Mouse (Mus musculus) hindbrain, embryonic 15.5 days (tissue): ENCODE data around the gene Stn1. TPM values are rescaled to one million over a fixed set of nuclear protein-coding genes. Genes with fewer than 3 reads are reported as not detected.

Experiments
- ATAC-seq: fragments of 200-750 bp; cut with Nextera tagmentation; 2 replicates; pipeline ENCODE4 v1.8.0; 2017; ENCODE audit warnings: low read depth, moderate number of reproducible peaks, moderate TSS enrichment; ENCODE audit not compliant: low FRiP score
- H3K27ac ChIP-seq: fragments of 300-500 bp; sonication (generic); replicated peaks from 2 replicates; pipeline ENCODE4 v1.5.1; 2015; ENCODE audit warnings: mild to moderate bottlenecking, inconsistent platforms
- H3K27me3 ChIP-seq: fragments of 300-500 bp; sonication (generic); 2 replicates; pipeline ENCODE4 v1.6.1; 2015; ENCODE audit warnings: control low read depth, inconsistent platforms
- H3K36me3 ChIP-seq: fragments of 300-500 bp; sonication (generic); 2 replicates; pipeline ENCODE4 v1.6.1; 2015; ENCODE audit warnings: control low read depth, inconsistent platforms
- H3K4me1 ChIP-seq: fragments of 300-500 bp; sonication (generic); replicated peaks from 2 replicates; pipeline ENCODE4 v1.6.1; 2015; ENCODE audit warnings: control low read depth, inconsistent platforms
- H3K4me2 ChIP-seq: fragments of 300-500 bp; sonication (generic); 2 replicates; pipeline ENCODE4 v1.6.1; 2015; ENCODE audit warnings: moderate library complexity, mild to moderate bottlenecking, inconsistent platforms
- H3K4me3 ChIP-seq: fragments of 300-500 bp; sonication (generic); 2 replicates; pipeline ENCODE4 v1.5.1; 2015; ENCODE audit warnings: mild to moderate bottlenecking, inconsistent platforms
- H3K9ac ChIP-seq: fragments of 300-500 bp; sonication (generic); 2 replicates; pipeline ENCODE4 v1.6.1; 2015; ENCODE audit warnings: inconsistent platforms
- H3K9me3 ChIP-seq: fragments of 300-500 bp; sonication (generic); 2 replicates; pipeline ENCODE4 v1.6.1; 2016; ENCODE audit warnings: control low read depth, inconsistent platforms
- WGBS: fragments of 180-500 bp; shearing (Covaris S2); methylation state at CpG from one replicate; pipeline ENCODE4 v1.1.7; 2015; 5-methylcytosine and 5-hydroxymethylcytosine counted together
- polyA plus RNA-seq: library from polyadenylated mRNA; unstranded; fragments of >200 nt; fragmentation: Nextera tagmentation; extraction: Ambion mirVana; gene quantifications from 2 replicates; pipeline ENCODE4 v1.2.1, GENCODE M21; 2015

Stn1 gene
- polyA plus RNA-seq, 1 experiment from 2014 or later, result 29.5 TPM

DNA sequence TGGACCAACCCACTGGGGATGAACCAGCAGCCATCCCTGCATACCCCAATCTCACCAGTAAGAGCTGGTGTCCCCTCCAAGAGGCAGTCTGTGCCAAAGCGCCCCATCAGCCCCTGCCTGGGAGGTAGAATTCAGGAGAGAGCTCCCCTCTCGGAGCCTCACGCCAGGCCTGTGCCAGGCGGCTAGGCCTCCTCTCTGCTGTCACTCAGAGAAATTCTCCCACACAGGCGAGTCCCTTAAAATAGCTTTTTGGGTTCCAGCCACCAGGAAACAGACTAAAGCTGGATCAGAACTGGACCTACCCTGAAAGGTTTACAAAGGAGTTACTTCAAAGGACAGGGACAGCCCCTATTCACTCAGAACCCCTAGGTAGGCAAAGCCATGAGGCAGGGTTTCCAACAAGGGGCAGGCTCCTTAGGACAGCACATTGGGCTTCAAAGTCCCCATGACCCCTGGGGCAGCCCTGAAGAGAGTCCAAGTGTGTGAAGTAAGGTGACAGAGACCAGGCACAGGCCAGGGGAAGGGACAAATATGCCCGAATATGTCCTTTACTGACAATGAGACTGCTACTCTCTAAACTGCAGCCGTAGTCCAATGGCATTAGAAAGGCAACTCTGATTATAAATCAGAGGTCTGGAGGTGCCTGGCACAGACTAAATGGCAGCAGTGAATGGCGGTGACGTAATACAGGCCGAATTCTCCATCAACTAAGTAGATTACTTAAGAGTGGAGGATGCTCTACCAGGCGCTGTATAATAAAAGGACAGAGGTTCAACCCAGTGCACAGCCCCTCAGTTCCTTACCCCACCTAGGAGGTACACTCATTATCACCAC lies 82.9 kb downstream of the Stn1 start:
- H3K9ac ChIP-seq, result no peak overlapping the region

DNA sequence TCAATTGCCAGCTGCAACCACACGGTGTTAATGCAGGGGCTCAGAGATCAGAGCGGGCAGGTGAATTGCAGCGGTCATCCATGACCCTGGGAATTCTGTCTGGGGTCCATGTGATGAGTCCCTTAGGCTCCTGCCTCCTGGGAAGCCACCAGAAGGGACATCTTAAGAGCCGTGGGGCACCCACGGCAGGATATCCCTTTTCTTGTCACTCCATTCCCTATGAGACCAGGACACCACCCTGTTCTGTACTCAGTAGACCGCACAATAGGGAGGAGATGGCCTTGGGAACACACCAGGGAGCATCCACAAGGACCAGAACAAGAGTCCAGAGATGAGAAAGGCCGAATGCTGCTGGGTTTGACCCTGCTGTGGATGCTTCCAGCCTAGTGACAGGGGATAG lies 84.0 kb downstream of the Stn1 start:
- Histone ChIP-seq H3K4me2 (no peak overlapping the region), H3K4me3 (no peak overlapping the region), H3K9ac (no peak overlapping the region), H3K27me3 (no peaks in the 10 kb centered on the region), H3K27ac (no peak overlapping the region), H3K9me3 (no peaks in the 10 kb centered on the region), H3K36me3 (no peaks in the 10 kb centered on the region), H3K4me1 (peaks cover 33% of the 10 kb centered on the region)
- 83% methylated on average over 7 of the region's 7 CpGs for WGBS
- no peak for ATAC-seq

More for the DNA sequence above, 82.9 kb downstream of the Stn1 start:
- Histone ChIP-seq H3K9me3 (no peaks in the 10 kb centered on the region), H3K27ac (no peak overlapping the region), H3K4me1 (peaks cover 33% of the 10 kb centered on the region), H3K4me2 (no peak overlapping the region), H3K4me3 (no peak overlapping the region), H3K36me3 (no peaks in the 10 kb centered on the region), H3K27me3 (no peaks in the 10 kb centered on the region)
- WGBS, result 68% methylated on average over 11 of the region's 11 CpGs
- no peak for ATAC-seq

DNA sequence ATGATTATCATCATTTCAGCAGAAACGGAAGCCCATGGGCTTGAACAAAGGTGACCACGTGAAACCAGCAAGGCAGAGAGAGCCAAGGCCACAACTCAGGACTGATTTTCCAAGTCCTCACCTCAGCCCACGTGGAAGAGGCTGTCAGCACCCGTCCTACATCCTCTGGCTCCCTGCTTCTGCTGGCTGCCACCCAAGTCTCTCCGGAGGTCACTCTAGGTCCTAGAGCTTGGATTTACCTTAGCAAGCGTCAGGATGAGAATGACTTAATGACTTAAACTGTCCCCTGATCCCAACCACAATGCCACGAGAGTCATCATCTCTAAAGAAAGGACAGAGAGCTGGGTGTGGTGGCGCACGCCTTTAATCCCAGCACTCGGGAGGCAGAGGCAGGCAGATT lies 84.6 kb downstream of the Stn1 start:
- no peaks in the 10 kb centered on the region for H3K27me3 ChIP-seq
- H3K4me2 ChIP-seq, result no peak overlapping the region
- H3K9me3 ChIP-seq, result no peaks in the 10 kb centered on the region
- no peak for ATAC-seq
- no peak overlapping the region for H3K27ac ChIP-seq
- H3K36me3 ChIP-seq, result no peaks in the 10 kb centered on the region
- no peak overlapping the region for H3K9ac ChIP-seq
- peaks cover 33% of the 10 kb centered on the region for H3K4me1 ChIP-seq
- WGBS, result 89% methylated on average over 10 of the region's 10 CpGs
- H3K4me3 ChIP-seq, result no peak overlapping the region

DNA sequence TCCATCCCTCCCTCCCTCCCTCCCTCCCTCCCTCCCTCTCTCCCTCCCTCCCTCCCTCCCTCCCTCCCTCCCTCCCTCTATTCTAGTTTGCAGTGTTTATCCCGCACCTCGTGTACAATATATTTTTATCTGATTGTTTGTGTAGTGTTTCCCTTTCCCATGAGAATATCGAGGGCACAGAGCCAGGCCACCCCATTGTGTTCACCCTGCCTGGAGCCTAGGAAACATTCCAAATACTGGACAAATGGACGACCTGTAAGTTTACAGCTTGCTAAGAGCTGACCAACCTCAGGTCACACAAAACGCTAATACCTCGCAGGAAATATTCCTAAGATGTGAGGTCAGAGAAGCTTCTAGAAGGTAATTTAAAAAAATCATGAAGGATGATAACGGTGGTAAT lies 85.1 kb downstream of the Stn1 start:
- Histone ChIP-seq H3K9ac (no peak overlapping the region), H3K9me3 (no peaks in the 10 kb centered on the region), H3K4me2 (no peak overlapping the region), H3K4me1 (peaks cover 35% of the 10 kb centered on the region), H3K27me3 (no peaks in the 10 kb centered on the region), H3K36me3 (no peaks in the 10 kb centered on the region), H3K27ac (no peak overlapping the region), H3K4me3 (no peak overlapping the region)
- WGBS, result 70% methylated on average over 7 of the region's 7 CpGs
- no peak for ATAC-seq

DNA sequence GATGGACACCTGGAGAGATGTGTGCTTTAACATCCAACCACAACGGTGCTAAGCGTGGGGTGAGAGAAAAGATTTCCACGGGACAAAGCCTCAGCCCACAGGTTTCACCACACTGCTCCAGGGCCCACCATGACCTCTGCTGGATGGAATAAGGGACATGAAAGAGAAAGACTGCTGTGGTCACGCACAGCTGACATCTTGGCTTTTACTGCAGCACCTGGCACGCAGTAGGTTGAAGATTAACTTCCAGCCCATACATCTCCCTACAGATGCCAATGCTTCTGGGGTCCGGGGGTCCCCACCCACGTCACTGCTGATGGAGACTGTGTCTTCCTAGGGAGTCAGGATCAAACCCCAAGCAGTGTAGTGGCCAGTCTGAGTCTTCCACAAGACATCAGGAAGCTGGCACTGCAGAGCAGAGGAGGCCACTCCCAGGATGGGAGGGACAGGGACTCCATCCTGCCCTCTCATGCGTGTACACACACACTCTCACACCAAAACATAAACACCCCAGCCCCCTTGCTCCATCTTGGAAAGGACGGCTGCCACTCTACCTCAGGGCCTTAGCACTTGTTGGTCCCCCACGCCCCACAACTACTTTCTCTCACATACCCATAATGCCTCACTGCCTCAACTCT lies 85.7 kb downstream of the Stn1 start:
- ATAC-seq, result no peak
- Histone ChIP-seq H3K4me3 (no peak overlapping the region), H3K9ac (no peak overlapping the region), H3K27me3 (no peaks in the 10 kb centered on the region), H3K36me3 (no peaks in the 10 kb centered on the region), H3K27ac (no peak overlapping the region), H3K9me3 (no peaks in the 10 kb centered on the region), H3K4me2 (no peak overlapping the region), H3K4me1 (peaks cover 42% of the 10 kb centered on the region)
- WGBS, result 66% methylated on average over 10 of the region's 10 CpGs

Other genes starting within 250 kb of the Stn1 start
- 2.3 and 2.4 TPM in 2 replicates for gene Sh3pxd2a, start 73.1 kb downstream of the Stn1 start, polyA plus RNA-seq
- 5.9 and 6.5 TPM in 2 replicates for gene Slk, start 42.2 kb upstream of the Stn1 start, polyA plus RNA-seq
- 0.13 and 0.24 TPM in 2 replicates for gene Col17a1, start 154.6 kb upstream of the Stn1 start, polyA plus RNA-seq
- gene Sfr1, start 194.2 kb upstream of the Stn1 start, polyA plus RNA-seq, result 153 and 157 TPM in 2 replicates